Mouse (Mus musculus) CD4-positive naive resting alpha-beta T cell, adult 76 days (primary cell): Measurements from ENCODE around the gene Cd101. TPM values are rescaled to one million over a fixed set of nuclear protein-coding genes. Genes with fewer than 3 reads are reported as not detected.

ENCODE experiments used
- total RNA-seq: library from RNA; stranded (reverse); gene quantifications from one replicate; pipeline ENCODE4 v1.2.4, GENCODE M21; 2023

Cd101 gene
- total RNA-seq, result 4.6 TPM

GRCm38 (mm10) chr3:101029339-101029738, at the start of gene Cd101:
Gene Cd101, minus strand, starts transcription at chr3:101029556.

DNA sequence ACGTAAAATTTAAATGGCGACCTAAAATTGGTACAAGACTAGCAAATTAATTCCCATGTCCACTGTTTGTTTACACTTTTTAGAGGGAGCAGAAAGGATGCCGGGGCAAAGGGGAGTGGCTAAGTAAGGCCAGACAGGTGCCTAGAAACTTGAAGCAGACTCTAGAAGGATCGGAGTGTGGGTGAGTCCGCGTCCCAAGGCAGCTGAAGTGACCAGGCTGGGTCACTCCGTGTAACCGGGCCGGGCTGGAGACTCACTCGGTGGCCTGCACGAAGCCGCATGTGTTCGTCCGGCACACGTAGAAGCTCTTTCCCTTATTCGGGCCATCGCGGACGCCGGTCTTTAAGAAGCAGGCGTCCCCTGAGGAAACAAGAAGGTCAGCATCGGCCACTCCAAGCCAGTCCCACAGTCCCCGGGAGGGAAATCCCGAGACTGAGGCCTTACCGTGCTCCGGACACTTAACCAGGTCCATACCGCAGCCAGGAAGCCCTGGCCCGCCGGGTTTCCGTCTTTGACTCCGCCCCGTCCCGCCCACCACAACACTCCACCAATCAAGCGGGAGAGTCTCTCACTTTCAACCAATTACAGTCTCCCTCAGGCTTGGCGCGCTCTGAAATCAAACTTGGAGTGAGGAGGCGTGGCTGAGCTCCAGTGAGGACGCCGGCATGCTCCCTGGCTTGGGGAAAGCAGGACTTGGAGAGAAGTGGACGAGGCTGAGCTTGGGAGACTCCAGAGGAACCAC, 60.0 kb downstream of the Cd101 start, which contains the start of gene Ttf2:
Gene Ttf2, minus strand, starts transcription at position 488 of the 742 bp plus-strand sequence.

Other genes starting within 250 kb of the Cd101 start
- not detected for gene Vtcn1, start 204.1 kb downstream of the Cd101 start, total RNA-seq
- 1.0 TPM for gene Trim45, start 107.4 kb downstream of the Cd101 start, total RNA-seq
- gene Ttf2, start 59.9 kb downstream of the Cd101 start, total RNA-seq, result 6.8 TPM
- gene Ptgfrn, start 80.7 kb upstream of the Cd101 start, total RNA-seq, result 8.6 TPM